Mouse (Mus musculus) kidney, embryonic 14.5 days (tissue): ENCODE measurements around the gene Sectm1b. TPM values are rescaled to one million over a fixed set of nuclear protein-coding genes. Genes with fewer than 3 reads are reported as not detected.
"Not testable (repeated sequence)": the region's sequence is repeated elsewhere in the genome, so short reads cannot be mapped to it uniquely, and the experiment has no call there.

Experiments used
- ATAC-seq: fragments of 200-750 bp; cut with Nextera tagmentation; 2 replicates; pipeline ENCODE4 v1.8.0; 2017; ENCODE audit warnings: moderate number of reproducible peaks, mild to moderate bottlenecking, moderate TSS enrichment, moderate library complexity; ENCODE audit not compliant: low FRiP score, low TSS enrichment
- H3K27ac ChIP-seq: fragments of 300-500 bp; sonication (generic); 2 replicates; pipeline ENCODE4 v1.5.1; 2014; ENCODE audit warnings: low read depth, mild to moderate bottlenecking, low read length, moderate library complexity, mixed read lengths
- H3K27me3 ChIP-seq: fragments of 300-500 bp; sonication (generic); 2 replicates; pipeline ENCODE4 v1.6.1; 2014; ENCODE audit warnings: mild to moderate bottlenecking, low read length; ENCODE audit not compliant: control insufficient read depth, insufficient read depth
- H3K36me3 ChIP-seq: fragments of 300-500 bp; sonication (generic); 2 replicates; pipeline ENCODE4 v1.6.1; 2014; ENCODE audit warnings: low read length, mixed read lengths; ENCODE audit not compliant: control insufficient read depth, insufficient read depth
- H3K4me1 ChIP-seq: fragments of 300-500 bp; sonication (generic); 2 replicates; pipeline ENCODE4 v1.6.1; 2014; ENCODE audit warnings: low read length, mixed read lengths; ENCODE audit not compliant: control insufficient read depth, insufficient read depth
- H3K4me2 ChIP-seq: fragments of 300-500 bp; sonication (generic); replicated peaks from 2 replicates; pipeline ENCODE4 v1.6.1; 2014; ENCODE audit warnings: low read depth, mild to moderate bottlenecking, low read length
- H3K4me3 ChIP-seq: fragments of 300-500 bp; sonication (generic); 2 replicates; pipeline ENCODE4 v1.5.1; 2014; ENCODE audit warnings: mild to moderate bottlenecking, low read length
- H3K9ac ChIP-seq: fragments of 300-500 bp; sonication (generic); 2 replicates; pipeline ENCODE4 v1.6.1; 2014; ENCODE audit warnings: low read depth, mild to moderate bottlenecking, low read length, moderate library complexity
- H3K9me3 ChIP-seq: fragments of 300-500 bp; sonication (generic); 2 replicates; pipeline ENCODE4 v1.6.1; 2016; ENCODE audit warnings: low read length; ENCODE audit not compliant: control insufficient read depth
- WGBS: fragments of 180-500 bp; shearing (Covaris S2); extraction: QIAGEN DNeasy Blood & Tissue Kit; methylation state at CpG from one replicate; pipeline ENCODE4 v1.1.7; 2014; 5-methylcytosine and 5-hydroxymethylcytosine counted together
- polyA plus RNA-seq: library from polyadenylated mRNA; unstranded; fragments of >200 nt; fragmentation: Nextera tagmentation; extraction: Ambion mirVana; gene quantifications from 2 replicates; pipeline ENCODE4 v1.2.1, GENCODE M21; 2014

The Sectm1b gene
- polyA plus RNA-seq = not detected in 2 replicates

GRCm38 (mm10) chr11:121063379-121063778 is at the start of gene Sectm1b:
Gene Sectm1b (minus strand): TSS chr11:121063569.
- H3K9ac ChIP-seq = no peak within 1 kb of the TSS
- H3K36me3 ChIP-seq = no peaks in the 10 kb centered on the region
- ATAC-seq = no peak
- H3K9me3 ChIP-seq = no peaks in the 10 kb centered on the region
- 0 out of 2 replicates have a peak, but pooled peaks cover 3% of the 10 kb centered on the region for H3K4me1 ChIP-seq
- no peaks in the 10 kb centered on the region for H3K27me3 ChIP-seq
- no peak within 1 kb of the TSS for H3K4me3 ChIP-seq
- no peak within 1 kb of the TSS for H3K4me2 ChIP-seq
- no peak within 1 kb of the TSS for H3K27ac ChIP-seq
- 77% methylated on average over 5 of the region's 5 CpGs for WGBS

GRCm38 (mm10) chr11:121112091-121112775 is 48.9 kb upstream of the Sectm1b start:
- no peak for ATAC-seq
- no peaks in the 10 kb centered on the region for H3K27me3 ChIP-seq
- H3K4me2 ChIP-seq = no peak overlapping the region
- no peak overlapping the region for H3K27ac ChIP-seq
- no peak overlapping the region for H3K9ac ChIP-seq
- no peaks in the 10 kb centered on the region for H3K36me3 ChIP-seq
- H3K4me1 ChIP-seq = 0 out of 2 replicates have a peak, but pooled peaks cover 3% of the 10 kb centered on the region
- H3K9me3 ChIP-seq = no peaks in the 10 kb centered on the region
- H3K4me3 ChIP-seq = no peak overlapping the region
- WGBS = 80% methylated on average over 5 of the region's 5 CpGs

GRCm38 (mm10) chr11:121111601-121112000 is 48.2 kb upstream of the Sectm1b start:
- Histone ChIP-seq H3K4me2 (no peak overlapping the region), H3K4me3 (no peak overlapping the region), H3K36me3 (no peaks in the 10 kb centered on the region), H3K27me3 (no peaks in the 10 kb centered on the region), H3K27ac (no peak overlapping the region), H3K9me3 (no peaks in the 10 kb centered on the region), H3K9ac (no peak overlapping the region), H3K4me1 (0 out of 2 replicates have a peak, but pooled peaks cover 3% of the 10 kb centered on the region)
- no peak for ATAC-seq
- 79% methylated on average over 1 of the region's 1 CpGs for WGBS

GRCm38 (mm10) chr11:121111051-121111450 is 47.7 kb upstream of the Sectm1b start:
- no peak overlapping the region for H3K4me2 ChIP-seq

GRCm38 (mm10) chr11:121109986-121110385 is 46.6 kb upstream of the Sectm1b start:
- ATAC-seq = no peak
- Histone ChIP-seq H3K27ac (no peak overlapping the region), H3K36me3 (no peaks in the 10 kb centered on the region), H3K27me3 (no peaks in the 10 kb centered on the region), H3K4me3 (no peak overlapping the region), H3K4me1 (0 out of 2 replicates have a peak, but pooled peaks cover 3% of the 10 kb centered on the region), H3K9me3 (no peaks in the 10 kb centered on the region), H3K4me2 (no peak overlapping the region), H3K9ac (no peak overlapping the region)
- 32% methylated on average over 2 of the region's 2 CpGs for WGBS

More at GRCm38 (mm10) chr11:121111051-121111450, 47.7 kb upstream of the Sectm1b start:
- H3K4me1 ChIP-seq = 0 out of 2 replicates have a peak, but pooled peaks cover 3% of the 10 kb centered on the region
- no peak overlapping the region for H3K4me3 ChIP-seq
- H3K9me3 ChIP-seq = no peaks in the 10 kb centered on the region
- H3K27me3 ChIP-seq = no peaks in the 10 kb centered on the region
- H3K27ac ChIP-seq = no peak overlapping the region
- no peak for ATAC-seq
- H3K9ac ChIP-seq = no peak overlapping the region
- no peaks in the 10 kb centered on the region for H3K36me3 ChIP-seq
- 87% methylated on average over 3 of the region's 3 CpGs for WGBS

GRCm38 (mm10) chr11:121108061-121108460 is 44.7 kb upstream of the Sectm1b start:
- ATAC-seq = no peak
- H3K4me1 ChIP-seq = 0 out of 2 replicates have a peak, but pooled peaks cover 3% of the 10 kb centered on the region
- no peak overlapping the region for H3K9ac ChIP-seq
- H3K4me3 ChIP-seq = no peak overlapping the region
- no peaks in the 10 kb centered on the region for H3K27me3 ChIP-seq
- H3K27ac ChIP-seq = no peak overlapping the region
- no peaks in the 10 kb centered on the region for H3K36me3 ChIP-seq
- 63% methylated on average over 9 of the region's 9 CpGs for WGBS
- no peak overlapping the region for H3K4me2 ChIP-seq
- H3K9me3 ChIP-seq = no peaks in the 10 kb centered on the region

GRCm38 (mm10) chr11:121107242-121107641 is 43.9 kb upstream of the Sectm1b start:
- not testable (repeated sequence) for H3K27ac ChIP-seq, H3K4me2 ChIP-seq, H3K9me3 ChIP-seq, H3K27me3 ChIP-seq, H3K4me3 ChIP-seq, H3K9ac ChIP-seq, ATAC-seq, H3K36me3 ChIP-seq, H3K4me1 ChIP-seq
- WGBS = 84% methylated on average over 1 of the region's 1 CpGs

- Histone ChIP-seq H3K9me3 (no peaks in the 10 kb centered on the region), H3K27me3 (no peaks in the 10 kb centered on the region), H3K4me2 (no peak overlapping the region), H3K4me1 (peaks cover 10% of the 10 kb centered on the region), H3K9ac (no peak overlapping the region), H3K36me3 (no peaks in the 10 kb centered on the region), H3K27ac (no peak overlapping the region), H3K4me3 (no peak overlapping the region)
- 69% methylated on average over 4 of the region's 4 CpGs for WGBS
- no peak for ATAC-seq
Observed at GRCm38 (mm10) chr11:121101124-121101805, 37.9 kb upstream of the Sectm1b start.

GRCm38 (mm10) chr11:121100692-121101091 is 37.3 kb upstream of the Sectm1b start:
- ATAC-seq = 0 out of 2 replicates have a peak, but pooled peaks have one; percentile 68
- no peak overlapping the region for H3K27ac ChIP-seq
- H3K27me3 ChIP-seq = no peaks in the 10 kb centered on the region
- no peak overlapping the region for H3K4me2 ChIP-seq
- H3K9me3 ChIP-seq = no peaks in the 10 kb centered on the region
- H3K9ac ChIP-seq = no peak overlapping the region
- 12% methylated on average over 7 of the region's 7 CpGs for WGBS
- H3K36me3 ChIP-seq = no peaks in the 10 kb centered on the region
- peaks cover 10% of the 10 kb centered on the region for H3K4me1 ChIP-seq
- H3K4me3 ChIP-seq = no peak overlapping the region
